Mouse (Mus musculus): ENCODE results near the gene Znrf3. TPM values are rescaled to one million over a fixed set of nuclear protein-coding genes. Genes with fewer than 3 reads are reported as not detected.

Gene Znrf3
- polyA plus RNA-seq, 1 experiment, result 3.8 TPM

GRCm38 (mm10) chr11:5294805-5295204 lies 149.8 kb downstream of the Znrf3 start:
- H3K4me2 ChIP-seq (ENCODE audit: low read depth), result peak overlapping the region; percentile 87

GRCm38 (mm10) chr11:5290691-5291090 lies 154.0 kb downstream of the Znrf3 start:
- H3K36me3 ChIP-seq (ENCODE audit: control insufficient read depth, insufficient read depth), result peaks cover 20% of the 10 kb centered on the region
- no peak overlapping the region for H3K4me3 ChIP-seq
- no peaks in the 10 kb centered on the region for H3K27me3 ChIP-seq (ENCODE audit: control insufficient read depth, insufficient read depth, insufficient read length)
- H3ac ChIP-seq (ENCODE audit: control insufficient read depth, insufficient read length), result no peak overlapping the region
- no peaks in the 10 kb centered on the region for H3K79me2 ChIP-seq (ENCODE audit: control insufficient read depth, insufficient read depth)
- TF ChIP-seq MYOD1 (IDR thresholded peaks at IDR 0.05; ENCODE audit: control insufficient read depth in 1 of 3, insufficient read length in 2 of 3, low read depth in 2 of 3) (peak in 2 of 3 experiments; percentile 20 to 53), MYOG (IDR thresholded peaks at IDR 0.05; ENCODE audit: control insufficient read depth in 1 of 3, insufficient read depth in 1 of 3, insufficient read length in 2 of 3, low read depth in 2 of 3) (no peak), MAX (IDR thresholded peaks at IDR 0.05; ENCODE audit: low read depth) (no peak)
- H3K4me2 ChIP-seq (ENCODE audit: low read depth), result no peak overlapping the region

More at GRCm38 (mm10) chr11:5294805-5295204, 149.8 kb downstream of the Znrf3 start:
- 0 out of 2 replicates have a peak, but pooled peaks have one; percentile 11 for TF ChIP-seq CEBPB (IDR thresholded peaks at IDR 0.05; ENCODE audit: insufficient read depth, poor library complexity, severe bottlenecking)
- no peak for TF ChIP-seq MAX (IDR thresholded peaks at IDR 0.05; ENCODE audit: low read depth)
- TF ChIP-seq E2F4 (IDR thresholded peaks at IDR 0.05; ENCODE audit: insufficient read depth), result no peak
- TF ChIP-seq MYOG (IDR thresholded peaks at IDR 0.05; ENCODE audit: control insufficient read depth in 1 of 3, insufficient read depth in 1 of 3, insufficient read length in 2 of 3, low read depth in 2 of 3), result no peak
- TF ChIP-seq MYOD1 (IDR thresholded peaks at IDR 0.05; ENCODE audit: control insufficient read depth in 1 of 3, insufficient read length in 2 of 3, low read depth in 2 of 3), result peak in 1 of 3 experiments; percentile 29
- TF ChIP-seq REST (IDR thresholded peaks at IDR 0.05; ENCODE audit: insufficient read depth, insufficient read length), result no peak
- TF ChIP-seq POLR2AphosphoS2 (IDR thresholded peaks at IDR 0.05; ENCODE audit: insufficient read length, low read depth), result no peak
- peak; percentile 34 for TF ChIP-seq TCF12 (IDR thresholded peaks at IDR 0.05; ENCODE audit: insufficient read depth, poor library complexity, severe bottlenecking)
- TF ChIP-seq USF1 (IDR thresholded peaks at IDR 0.05; ENCODE audit: low read depth), result no peak
- TF ChIP-seq POLR2A (IDR thresholded peaks at IDR 0.05; ENCODE audit: insufficient read length, low read depth), result no peak
- TF ChIP-seq SRF (IDR thresholded peaks at IDR 0.05; ENCODE audit: control insufficient read depth, insufficient read length, low read depth), result no peak
- no peak for TF ChIP-seq TCF3 (IDR thresholded peaks at IDR 0.05; ENCODE audit: insufficient read length, low read depth)
- H3K27me3 ChIP-seq (ENCODE audit: control insufficient read depth, insufficient read depth, insufficient read length), result no peaks in the 10 kb centered on the region
- peaks cover 5% of the 10 kb centered on the region for H3K79me2 ChIP-seq (ENCODE audit: control insufficient read depth, insufficient read depth)
- H3K4me3 ChIP-seq, result no peak overlapping the region
- H3ac ChIP-seq (ENCODE audit: control insufficient read depth, insufficient read length), result no peak overlapping the region
- no peaks in the 10 kb centered on the region for H3K36me3 ChIP-seq (ENCODE audit: control insufficient read depth, insufficient read depth)

GRCm38 (mm10) chr11:5289826-5290580 lies 154.6 kb downstream of the Znrf3 start:
- no peak for TF ChIP-seq REST (IDR thresholded peaks at IDR 0.05; ENCODE audit: insufficient read depth, insufficient read length)
- TF ChIP-seq SRF (IDR thresholded peaks at IDR 0.05; ENCODE audit: control insufficient read depth, insufficient read length, low read depth), result no peak
- TF ChIP-seq TCF3 (IDR thresholded peaks at IDR 0.05; ENCODE audit: insufficient read length, low read depth), result no peak
- no peak for TF ChIP-seq USF1 (IDR thresholded peaks at IDR 0.05; ENCODE audit: low read depth)
- no peak for TF ChIP-seq CEBPB (IDR thresholded peaks at IDR 0.05; ENCODE audit: insufficient read depth, poor library complexity, severe bottlenecking)
- no peak for TF ChIP-seq E2F4 (IDR thresholded peaks at IDR 0.05; ENCODE audit: insufficient read depth)

GRCm38 (mm10) chr11:5283987-5284386 lies 160.7 kb downstream of the Znrf3 start:
- no peak overlapping the region for H3K4me2 ChIP-seq (ENCODE audit: low read depth)
- no peaks in the 10 kb centered on the region for H3K79me2 ChIP-seq (ENCODE audit: control insufficient read depth, insufficient read depth)
- H3K27me3 ChIP-seq (ENCODE audit: control insufficient read depth, insufficient read depth, insufficient read length), result no peaks in the 10 kb centered on the region
- H3ac ChIP-seq (ENCODE audit: control insufficient read depth, insufficient read length), result no peak overlapping the region
- H3K4me3 ChIP-seq, result no peak overlapping the region
- TF ChIP-seq REST (IDR thresholded peaks at IDR 0.05; ENCODE audit: insufficient read depth, insufficient read length), result no peak
- peaks cover 29% of the 10 kb centered on the region for H3K36me3 ChIP-seq (ENCODE audit: control insufficient read depth, insufficient read depth)

More at GRCm38 (mm10) chr11:5289826-5290580, 154.6 kb downstream of the Znrf3 start:
- peaks cover 20% of the 10 kb centered on the region for H3K36me3 ChIP-seq (ENCODE audit: control insufficient read depth, insufficient read depth)
- no peaks in the 10 kb centered on the region for H3K27me3 ChIP-seq (ENCODE audit: control insufficient read depth, insufficient read depth, insufficient read length)
- no peaks in the 10 kb centered on the region for H3K79me2 ChIP-seq (ENCODE audit: control insufficient read depth, insufficient read depth)
- H3K4me3 ChIP-seq, result no peak overlapping the region
- H3ac ChIP-seq (ENCODE audit: control insufficient read depth, insufficient read length), result no peak overlapping the region
- no peak overlapping the region for H3K4me2 ChIP-seq (ENCODE audit: low read depth)

- peaks cover 10% of the 10 kb centered on the region for H3K36me3 ChIP-seq (ENCODE audit: control insufficient read depth, insufficient read depth)
- no peaks in the 10 kb centered on the region for H3K79me2 ChIP-seq (ENCODE audit: control insufficient read depth, insufficient read depth)
- no peak overlapping the region for H3K4me2 ChIP-seq (ENCODE audit: low read depth)
- no peak overlapping the region for H3ac ChIP-seq (ENCODE audit: control insufficient read depth, insufficient read length)
- no peaks in the 10 kb centered on the region for H3K27me3 ChIP-seq (ENCODE audit: control insufficient read depth, insufficient read depth, insufficient read length)
- TF ChIP-seq MYOG (IDR thresholded peaks at IDR 0.05; ENCODE audit: control insufficient read depth in 1 of 3, insufficient read depth in 1 of 3, insufficient read length in 2 of 3, low read depth in 2 of 3) (peak in 2 of 3 experiments; percentile 22 to 36), POLR2A (IDR thresholded peaks at IDR 0.05; ENCODE audit: insufficient read length, low read depth) (no peak), REST (IDR thresholded peaks at IDR 0.05; ENCODE audit: insufficient read depth, insufficient read length) (no peak), TCF12 (IDR thresholded peaks at IDR 0.05; ENCODE audit: insufficient read depth, poor library complexity, severe bottlenecking) (no peak), MAX (IDR thresholded peaks at IDR 0.05; ENCODE audit: low read depth) (no peak), POLR2AphosphoS2 (IDR thresholded peaks at IDR 0.05; ENCODE audit: insufficient read length, low read depth) (no peak), E2F4 (IDR thresholded peaks at IDR 0.05; ENCODE audit: insufficient read depth) (no peak), TCF3 (IDR thresholded peaks at IDR 0.05; ENCODE audit: insufficient read length, low read depth) (no peak), SRF (IDR thresholded peaks at IDR 0.05; ENCODE audit: control insufficient read depth, insufficient read length, low read depth) (no peak), MYOD1 (IDR thresholded peaks at IDR 0.05; ENCODE audit: control insufficient read depth in 1 of 3, insufficient read length in 2 of 3, low read depth in 2 of 3) (peak in 2 of 3 experiments; percentile 56 to 63)
- no peak overlapping the region for H3K4me3 ChIP-seq
Observed at GRCm38 (mm10) chr11:5280932-5281331, 163.7 kb downstream of the Znrf3 start.

Measured in myocyte (in vitro differentiated cells).